Mouse (Mus musculus): ENCODE results near the gene Ptov1. TPM values are rescaled to one million over a fixed set of nuclear protein-coding genes. Genes with fewer than 3 reads are reported as not detected.
"Not testable (repeated sequence)": the region's sequence is repeated elsewhere in the genome, so short reads cannot be mapped to it uniquely, and the experiment has no call there.

The Ptov1 gene
- total and polyA plus RNA-seq, 2 experiments from 2014 or later, result 498 to 513 TPM

DNA sequence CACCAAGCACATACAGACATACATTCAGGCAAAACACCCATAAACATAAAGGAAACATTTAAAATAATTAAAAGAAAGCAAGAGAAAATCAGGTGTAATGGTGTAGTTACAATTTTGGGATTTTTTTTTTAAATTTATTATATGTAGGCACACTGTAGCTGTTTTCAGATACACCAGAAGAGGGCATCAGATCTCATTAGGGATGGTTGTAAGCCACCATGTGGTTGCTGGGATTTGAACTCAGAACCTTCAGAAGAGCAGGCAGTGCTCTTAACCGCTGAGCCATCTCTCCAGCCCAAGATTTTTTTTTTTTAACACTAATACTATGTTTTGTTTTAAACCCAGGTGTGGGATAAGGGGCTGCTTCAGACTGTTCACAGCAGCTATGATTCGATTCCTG, 2.2 kb upstream of the Ptov1 start:
- TF ChIP-seq CTCF (IDR thresholded peaks at IDR 0.05; ENCODE audit: low read depth), result 0 out of 2 replicates have a peak, but pooled peaks have one; percentile 16
- peaks cover 18% of the 10 kb centered on the region for H3K4me1 ChIP-seq (ENCODE audit: insufficient read depth)
- H3K4me3 ChIP-seq (ENCODE audit: low read depth, low read length); DNase-seq; H3K27ac ChIP-seq (ENCODE audit: low read depth, low read length); H3K27me3 ChIP-seq (ENCODE audit: insufficient read depth, low read length); H3K9ac ChIP-seq; ATAC-seq; H3K9me3 ChIP-seq (ENCODE audit: low read length); H3K4me2 ChIP-seq (ENCODE audit: low read depth): not testable (repeated sequence)
- H3K36me3 ChIP-seq (ENCODE audit: insufficient read depth), result peaks cover 12% of the 10 kb centered on the region
- WGBS, result 96% methylated on average over 2 of the region's 2 CpGs

- Histone ChIP-seq H3K4me2 (ENCODE audit: low read depth) (no peak overlapping the region), H3K9ac (no peak overlapping the region), H3K27ac (ENCODE audit: low read depth, low read length) (no peak overlapping the region), H3K4me3 (ENCODE audit: low read depth, low read length) (no peak overlapping the region), H3K36me3 (ENCODE audit: insufficient read depth) (peaks cover 7% of the 10 kb centered on the region), H3K27me3 (ENCODE audit: insufficient read depth, low read length) (no peaks in the 10 kb centered on the region), H3K4me1 (ENCODE audit: insufficient read depth) (peaks cover 18% of the 10 kb centered on the region), H3K9me3 (ENCODE audit: low read length) (no peaks in the 10 kb centered on the region)
- no peak for ATAC-seq
- no peak for DNase-seq
- 11% methylated on average over 1 of the region's 1 CpGs for WGBS
- TF ChIP-seq CTCF (IDR thresholded peaks at IDR 0.05; ENCODE audit: low read depth), result no peak
These were observed 1.6 kb upstream of the Ptov1 start for GRCm38 (mm10) chr7:44871181-44871580.

DNA sequence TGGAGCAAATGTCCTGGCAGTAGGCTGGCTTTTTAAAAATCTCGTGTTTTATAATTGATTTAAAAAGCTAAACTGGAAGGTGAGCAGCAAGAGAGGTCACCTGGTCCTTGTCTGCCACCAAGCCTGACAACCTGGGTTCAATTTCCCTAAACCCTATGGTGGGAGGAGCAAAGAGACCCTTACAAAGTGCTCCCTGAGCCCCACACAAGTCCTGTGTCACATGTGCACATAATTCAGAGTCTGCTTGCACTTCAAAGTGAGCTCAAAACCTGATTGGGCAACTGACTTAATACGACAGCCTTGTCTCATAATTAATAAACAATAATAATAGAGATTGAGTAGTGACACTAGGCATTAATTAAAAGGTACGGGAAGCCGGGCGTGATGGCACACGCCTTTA, 1.0 kb upstream of the Ptov1 start:
- no peak overlapping the region for H3K9ac ChIP-seq
- ATAC-seq (no peak), DNase-seq (no peak)
- H3K4me1 ChIP-seq (ENCODE audit: insufficient read depth), result peaks cover 18% of the 10 kb centered on the region
- H3K4me2 ChIP-seq (ENCODE audit: low read depth), result peak overlapping the region; percentile 80
- peak overlapping the region; percentile 96 for H3K27ac ChIP-seq (ENCODE audit: low read depth, low read length)
- H3K4me3 ChIP-seq (ENCODE audit: low read depth, low read length), result 0 out of 2 replicates have a peak overlapping the region, but pooled peaks have one; percentile 82
- no peaks in the 10 kb centered on the region for H3K9me3 ChIP-seq (ENCODE audit: low read length)
- H3K36me3 ChIP-seq (ENCODE audit: insufficient read depth), result peaks cover 3% of the 10 kb centered on the region; the same call in 1 of the 2 replicates
- no peak for TF ChIP-seq CTCF (IDR thresholded peaks at IDR 0.05; ENCODE audit: low read depth)
- no peaks in the 10 kb centered on the region for H3K27me3 ChIP-seq (ENCODE audit: insufficient read depth, low read length)
- WGBS, result 74% methylated on average over 6 of the region's 6 CpGs

DNA sequence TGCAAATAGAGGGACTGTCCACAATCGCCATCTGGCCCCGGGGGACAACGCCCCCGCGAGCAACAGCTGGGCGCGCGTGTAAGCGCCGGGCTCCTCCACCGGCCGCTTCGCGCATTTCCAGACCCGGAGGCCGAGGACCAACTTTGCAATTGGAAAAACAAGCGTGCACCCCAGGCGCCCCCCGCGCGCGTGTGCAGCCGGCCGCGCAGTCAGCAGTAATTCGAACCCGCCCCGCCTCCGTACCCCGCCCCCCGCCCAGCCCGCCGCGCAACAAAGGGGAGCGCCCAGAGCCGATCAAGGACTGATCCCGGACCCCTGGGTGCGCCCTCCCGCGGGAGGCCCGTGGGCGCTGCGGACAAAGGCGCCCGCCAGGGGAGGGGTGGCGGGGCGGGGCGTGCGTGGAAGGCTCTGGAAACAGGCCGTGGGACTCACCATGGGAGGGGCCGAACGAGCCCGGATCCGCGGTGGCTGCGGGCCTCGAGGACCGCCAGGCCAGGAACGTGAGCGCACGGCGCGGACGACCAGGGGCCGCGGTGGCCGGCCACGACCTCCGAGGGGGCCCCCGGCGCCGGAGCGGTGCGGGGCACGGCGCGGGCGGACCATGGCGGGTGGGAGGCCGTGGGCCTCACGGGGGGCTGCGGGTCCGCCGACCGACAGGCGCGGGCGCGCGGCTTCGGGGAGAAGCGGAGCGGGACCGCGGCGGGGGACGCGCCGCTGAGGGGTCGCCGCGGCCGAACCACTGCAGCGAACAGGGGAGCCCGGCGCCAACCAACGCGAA, 480 bp downstream of the Ptov1 start:
- H3K4me1 ChIP-seq (ENCODE audit: insufficient read depth), result peaks cover 18% of the 10 kb centered on the region
- DNase-seq, result peak; percentile 64
- peak overlapping the region; percentile 99 for H3K9ac ChIP-seq
- no peaks in the 10 kb centered on the region for H3K27me3 ChIP-seq (ENCODE audit: insufficient read depth, low read length)
- no peaks in the 10 kb centered on the region for H3K9me3 ChIP-seq (ENCODE audit: low read length)
- peak; percentile 10 for ATAC-seq
- H3K4me3 ChIP-seq (ENCODE audit: low read depth, low read length), result peak overlapping the region; percentile 82
- H3K27ac ChIP-seq (ENCODE audit: low read depth, low read length), result peak overlapping the region; percentile 96
- peak; percentile 29 for TF ChIP-seq CTCF (IDR thresholded peaks at IDR 0.05; ENCODE audit: low read depth)
- peaks cover 17% of the 10 kb centered on the region for H3K36me3 ChIP-seq (ENCODE audit: insufficient read depth)
- peak overlapping the region; percentile 80 for H3K4me2 ChIP-seq (ENCODE audit: low read depth)
- WGBS, result under 1% methylated on average over 96 of the region's 108 CpGs

GRCm38 (mm10) chr7:44868465-44868864, 1.1 kb downstream of the Ptov1 start:
- TF ChIP-seq CTCF (IDR thresholded peaks at IDR 0.05; ENCODE audit: low read depth), result no peak
- Histone ChIP-seq H3K9me3 (ENCODE audit: low read length) (no peaks in the 10 kb centered on the region), H3K36me3 (ENCODE audit: insufficient read depth) (peaks cover 23% of the 10 kb centered on the region), H3K4me1 (ENCODE audit: insufficient read depth) (peaks cover 18% of the 10 kb centered on the region), H3K9ac (peak overlapping the region; percentile 99), H3K27ac (ENCODE audit: low read depth, low read length) (peak overlapping the region; percentile 96), H3K4me2 (ENCODE audit: low read depth) (peak overlapping the region; percentile 80), H3K4me3 (ENCODE audit: low read depth, low read length) (peak overlapping the region; percentile 82), H3K27me3 (ENCODE audit: insufficient read depth, low read length) (no peaks in the 10 kb centered on the region)
- 3% methylated on average over 16 of the region's 16 CpGs for WGBS
- DNase-seq (no peak), ATAC-seq (no peak)

DNA sequence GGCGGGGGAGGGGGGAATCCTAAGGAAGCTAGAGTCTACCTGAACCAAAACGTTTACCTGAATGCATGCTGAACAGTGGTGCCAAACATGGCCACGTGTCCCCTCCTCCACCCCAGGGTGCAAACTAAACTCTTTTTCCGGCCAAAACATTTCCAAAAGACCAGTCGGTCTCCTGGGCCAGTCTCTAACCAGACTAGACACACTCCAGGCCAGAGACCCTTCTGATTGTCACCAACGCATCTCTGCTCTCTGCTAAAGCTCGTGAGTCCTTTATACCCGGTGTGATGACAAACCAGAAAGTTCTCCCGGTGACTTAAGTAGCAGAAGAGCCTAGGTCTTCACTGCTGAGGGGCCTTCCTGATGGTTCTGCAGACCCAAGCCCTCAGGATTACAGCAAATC, 1.8 kb downstream of the Ptov1 start:
- H3K4me1 ChIP-seq (ENCODE audit: insufficient read depth), result peaks cover 18% of the 10 kb centered on the region
- H3K27me3 ChIP-seq (ENCODE audit: insufficient read depth, low read length), result no peaks in the 10 kb centered on the region
- H3K27ac ChIP-seq (ENCODE audit: low read depth, low read length), result 0 out of 2 replicates have a peak overlapping the region, but pooled peaks have one; percentile 9
- H3K4me3 ChIP-seq (ENCODE audit: low read depth, low read length), result peak overlapping the region; percentile 82
- no peak for TF ChIP-seq CTCF (IDR thresholded peaks at IDR 0.05; ENCODE audit: low read depth)
- no peak for DNase-seq
- WGBS, result 38% methylated on average over 9 of the region's 9 CpGs
- peaks cover 30% of the 10 kb centered on the region for H3K36me3 ChIP-seq (ENCODE audit: insufficient read depth)
- ATAC-seq, result no peak
- no peaks in the 10 kb centered on the region for H3K9me3 ChIP-seq (ENCODE audit: low read length)
- H3K4me2 ChIP-seq (ENCODE audit: low read depth), result peak overlapping the region; percentile 80
- peak overlapping the region; percentile 99 for H3K9ac ChIP-seq

- no peak for TF ChIP-seq CTCF (IDR thresholded peaks at IDR 0.05; ENCODE audit: low read depth)
- H3K27ac ChIP-seq (ENCODE audit: low read depth, low read length), result peak overlapping the region; percentile 15; the same call in 1 of the 2 replicates
- ATAC-seq (no peak), DNase-seq (no peak)
- H3K9me3 ChIP-seq (ENCODE audit: low read length), result no peaks in the 10 kb centered on the region
- 63% methylated on average over 19 of the region's 19 CpGs for WGBS
- H3K4me2 ChIP-seq (ENCODE audit: low read depth), result peak overlapping the region; percentile 80
- peak overlapping the region; percentile 82 for H3K4me3 ChIP-seq (ENCODE audit: low read depth, low read length)
- peak overlapping the region; percentile 99 for H3K9ac ChIP-seq
- no peaks in the 10 kb centered on the region for H3K27me3 ChIP-seq (ENCODE audit: insufficient read depth, low read length)
- peaks cover 36% of the 10 kb centered on the region for H3K36me3 ChIP-seq (ENCODE audit: insufficient read depth)
- H3K4me1 ChIP-seq (ENCODE audit: insufficient read depth), result peaks cover 18% of the 10 kb centered on the region
These were observed 2.4 kb downstream of the Ptov1 start for GRCm38 (mm10) chr7:44867010-44867702.

Measured in forebrain, postnatal 0 days (tissue).